Mouse (Mus musculus): ENCODE measurements around the gene Hltf.
"Not testable (repeated sequence)": the region's sequence is repeated elsewhere in the genome, so short reads cannot be mapped to it uniquely, and the experiment has no call there.

Gene Hltf

GRCm38 (mm10) chr3:20104318-20104717 lies 46.7 kb downstream of the Hltf start:
- DNase-seq (ENCODE audit: low spot score in 2 of 2), result no peak

- DNase-seq (ENCODE audit: low spot score in 2 of 2), result no peak
Observed at GRCm38 (mm10) chr3:20104776-20105175, 47.2 kb downstream of the Hltf start.

- no peak for DNase-seq (ENCODE audit: low spot score in 2 of 2)
Observed at GRCm38 (mm10) chr3:20108881-20109280, 51.3 kb downstream of the Hltf start.

GRCm38 (mm10) chr3:20111913-20112312 lies 54.3 kb downstream of the Hltf start:
- no peak for DNase-seq (ENCODE audit: low spot score in 2 of 2)

- DNase-seq (ENCODE audit: low spot score in 2 of 2), result no peak
Observed at GRCm38 (mm10) chr3:20119044-20119591, 61.5 kb downstream of the Hltf start.

- DNase-seq (ENCODE audit: low spot score in 2 of 2), result no peak
Observed at GRCm38 (mm10) chr3:20119686-20120244, 62.2 kb downstream of the Hltf start.

GRCm38 (mm10) chr3:20121582-20121981 lies 64.0 kb downstream of the Hltf start:
- not testable (repeated sequence) for DNase-seq (ENCODE audit: low spot score in 2 of 2)

- no peak for DNase-seq (ENCODE audit: low spot score in 2 of 2)
Observed at GRCm38 (mm10) chr3:20125604-20126003, 68.0 kb downstream of the Hltf start.

- no peak for DNase-seq (ENCODE audit: low spot score in 2 of 2)
Observed at GRCm38 (mm10) chr3:20127047-20127595, 69.5 kb downstream of the Hltf start.

- DNase-seq (ENCODE audit: low spot score in 2 of 2), result no peak
Observed at GRCm38 (mm10) chr3:20129491-20129890, 71.9 kb downstream of the Hltf start.

GRCm38 (mm10) chr3:20130456-20131349 lies 73.1 kb downstream of the Hltf start:
- DNase-seq (ENCODE audit: low spot score in 2 of 2), result no peak

GRCm38 (mm10) chr3:20131350-20131720 lies 73.7 kb downstream of the Hltf start:
- no peak for DNase-seq (ENCODE audit: low spot score in 2 of 2)

GRCm38 (mm10) chr3:20132731-20133130 lies 75.1 kb downstream of the Hltf start:
- DNase-seq (ENCODE audit: low spot score in 2 of 2), result no peak

GRCm38 (mm10) chr3:20133745-20134144 lies 76.1 kb downstream of the Hltf start:
- DNase-seq (ENCODE audit: low spot score in 2 of 2), result no peak

- DNase-seq (ENCODE audit: low spot score in 2 of 2), result no peak
Observed at GRCm38 (mm10) chr3:20134545-20134944, 76.9 kb downstream of the Hltf start.

- no peak for DNase-seq (ENCODE audit: low spot score in 2 of 2)
Observed at GRCm38 (mm10) chr3:20136868-20137581, 79.4 kb downstream of the Hltf start.

GRCm38 (mm10) chr3:20141240-20141639 lies 83.6 kb downstream of the Hltf start:
- no peak for DNase-seq (ENCODE audit: low spot score in 2 of 2)

GRCm38 (mm10) chr3:20141679-20142078 lies 84.1 kb downstream of the Hltf start:
- no peak for DNase-seq (ENCODE audit: low spot score in 2 of 2)

GRCm38 (mm10) chr3:20142101-20142500 lies 84.5 kb downstream of the Hltf start:
- DNase-seq (ENCODE audit: low spot score in 2 of 2), result no peak

GRCm38 (mm10) chr3:20142576-20142975 lies 85.0 kb downstream of the Hltf start:
- DNase-seq (ENCODE audit: low spot score in 2 of 2), result no peak

- DNase-seq (ENCODE audit: low spot score in 2 of 2), result no peak
Observed at GRCm38 (mm10) chr3:20143726-20144125, 86.1 kb downstream of the Hltf start.

GRCm38 (mm10) chr3:20144401-20144800 lies 86.8 kb downstream of the Hltf start:
- no peak for DNase-seq (ENCODE audit: low spot score in 2 of 2)
